Mouse (Mus musculus) ES-E14 (cell line): ENCODE measurements around the gene Szrd1. TPM values are rescaled to one million over a fixed set of nuclear protein-coding genes. Genes with fewer than 3 reads are reported as not detected.

Source experiments
- DNase-seq: peaks from one replicate; pipeline ENCODE4 v3.0.0-alpha.2; 2013; ENCODE audit warnings: low read depth, low spot score
- H3K27ac ChIP-seq: 2 replicates; pipeline ENCODE4 v1.5.1; 2012; ENCODE audit warnings: low read depth, mild to moderate bottlenecking, low read length, moderate library complexity, mixed read lengths; ENCODE audit not compliant: poor library complexity, insufficient read depth, severe bottlenecking
- H3K36me3 ChIP-seq: 2 replicates; pipeline ENCODE4 v1.6.1; 2012; ENCODE audit warnings: mild to moderate bottlenecking, low read length, moderate library complexity, mixed read lengths; ENCODE audit not compliant: control insufficient read depth, poor library complexity, insufficient read depth, severe bottlenecking
- H3K4me1 ChIP-seq, 2 experiments: fragments of 150-350 bp in 1 of 2; sonication (generic) in 1 of 2; 2 replicates each; pipeline ENCODE4 v1.6.1; 2012; ENCODE audit warnings: low read length in 2 of 2, mild to moderate bottlenecking in 1 of 2, mixed read lengths in 1 of 2; ENCODE audit not compliant: control insufficient read depth in 2 of 2, insufficient read depth in 2 of 2, poor library complexity in 1 of 2
- H3K4me3 ChIP-seq, 2 experiments: fragments of 150-350 bp in 1 of 2; sonication (generic) in 1 of 2; 2 replicates each; pipeline ENCODE4 v1.5.1; 2012; ENCODE audit warnings: low read length in 2 of 2, low read depth in 1 of 2, mild to moderate bottlenecking in 1 of 2, mixed read lengths in 1 of 2; ENCODE audit not compliant: insufficient read depth in 1 of 2, poor library complexity in 1 of 2, severe bottlenecking in 1 of 2
- H3K9ac ChIP-seq: 2 replicates; pipeline ENCODE4 v1.6.1; 2012; ENCODE audit warnings: low read depth, mild to moderate bottlenecking, low read length, mixed read lengths; ENCODE audit not compliant: poor library complexity, insufficient read depth, severe bottlenecking
- H3K9me3 ChIP-seq: fragments of 150-350 bp; sonication (generic); 2 replicates; pipeline ENCODE4 v1.6.1; 2012; ENCODE audit warnings: low read depth, mild to moderate bottlenecking, low read length; ENCODE audit not compliant: control insufficient read depth, insufficient read depth
- CHD2 ChIP-seq: IDR thresholded peaks from 2 replicates; pipeline ENCODE4 v1.6.1; 2014; ENCODE audit warnings: mild to moderate bottlenecking, low read depth, low read length, inconsistent platforms
- HCFC1 ChIP-seq: IDR thresholded peaks from 2 replicates; pipeline ENCODE4 v1.6.1; 2012; ENCODE audit warnings: low read length, inconsistent platforms, borderline replicate concordance; ENCODE audit not compliant: insufficient read depth
- MAFK ChIP-seq: IDR thresholded peaks from 2 replicates; pipeline ENCODE4 v1.6.1; 2014; ENCODE audit warnings: mild to moderate bottlenecking, low read depth, low read length, inconsistent platforms; ENCODE audit not compliant: insufficient read depth
- ZC3H11A ChIP-seq: IDR thresholded peaks from 2 replicates; pipeline ENCODE4 v1.6.1; 2012; ENCODE audit warnings: low read depth, mild to moderate bottlenecking, inconsistent platforms, low read length, borderline replicate concordance
- ZNF384 ChIP-seq: IDR thresholded peaks from 2 replicates; pipeline ENCODE4 v1.6.1; 2012; ENCODE audit warnings: low read depth, low read length, inconsistent platforms
- in situ Hi-C, 2 experiments: fragments of 600-800 bp; cut with MboI; formaldehyde crosslinking; loops; one replicate each; pipeline ENCODE4 v1.15.1; 2025; ENCODE audit warnings: low sequenced_read_pairs in 2 of 2, inconsistent platforms in 1 of 2; ENCODE audit not compliant: unreplicated experiment in 2 of 2
- total RNA-seq: library from RNA; depleted of rRNA; stranded (reverse); fragments of 300-350 nt; gene quantifications from 2 replicates; pipeline ENCODE4 v1.2.3, GENCODE M21; 2012

Szrd1 gene
- total RNA-seq, 1 experiment, result 64.6 TPM

- TF ChIP-seq CHD2 (no peak), ZC3H11A (no peak), HCFC1 (no peak), MAFK (no peak), ZNF384 (no peak)
- peak overlapping the region; percentile 92; the same call in 1 of the 2 replicates for H3K9ac ChIP-seq
- peaks cover 2 to 7% of the 10 kb centered on the region in 2 experiments; a peak in 1 of 4 replicates for H3K4me1 ChIP-seq
- no peaks in the 10 kb centered on the region for H3K9me3 ChIP-seq
- no peak for DNase-seq
- peaks cover 13% of the 10 kb centered on the region; the same call in 1 of the 2 replicates for H3K36me3 ChIP-seq
- in situ Hi-C loops, result no loop called here
- peak overlapping the region; percentile 87 to 96 for H3K4me3 ChIP-seq
- no peak overlapping the region for H3K27ac ChIP-seq
Observed at GRCm38 (mm10) chr4:141076761-141077506, 62.6 kb downstream of the Szrd1 start.

- TF ChIP-seq MAFK (no peak), HCFC1 (no peak), ZNF384 (no peak), CHD2 (no peak), ZC3H11A (no peak)
- Histone ChIP-seq H3K36me3 (peaks cover 25% of the 10 kb centered on the region; the same call in 1 of the 2 replicates), H3K27ac (no peak overlapping the region)
Observed at GRCm38 (mm10) chr4:141074109-141074508, 65.5 kb downstream of the Szrd1 start.

GRCm38 (mm10) chr4:141073661-141074060 lies 65.9 kb downstream of the Szrd1 start:
- peaks cover 29% of the 10 kb centered on the region; the same call in 1 of the 2 replicates for H3K36me3 ChIP-seq
- H3K27ac ChIP-seq, result no peak overlapping the region
- peaks cover 2 to 6% of the 10 kb centered on the region in 2 experiments; a peak in 1 of 4 replicates for H3K4me1 ChIP-seq
- H3K9me3 ChIP-seq, result no peaks in the 10 kb centered on the region
- DNase-seq, result no peak
- TF ChIP-seq CHD2, result no peak
- no peak for TF ChIP-seq ZNF384
- TF ChIP-seq ZC3H11A, result no peak
- TF ChIP-seq MAFK, result no peak
- no peak for TF ChIP-seq HCFC1
- no peak overlapping the region for H3K9ac ChIP-seq
- no peak overlapping the region for H3K4me3 ChIP-seq
- in situ Hi-C loops, result no loop called here

More at GRCm38 (mm10) chr4:141074109-141074508, 65.5 kb downstream of the Szrd1 start:
- in situ Hi-C loops, result no loop called here
- H3K4me1 ChIP-seq, result peaks cover 2 to 7% of the 10 kb centered on the region in 2 experiments; a peak in 1 of 4 replicates
- no peak for DNase-seq
- no peak overlapping the region for H3K9ac ChIP-seq
- H3K9me3 ChIP-seq, result no peaks in the 10 kb centered on the region
- no peak overlapping the region for H3K4me3 ChIP-seq

- in situ Hi-C loops, result no loop called here
- H3K9me3 ChIP-seq, result no peaks in the 10 kb centered on the region
- peaks cover 2 to 5% of the 10 kb centered on the region in 2 experiments; a peak in 1 of 4 replicates for H3K4me1 ChIP-seq
- no peak for TF ChIP-seq HCFC1
- TF ChIP-seq ZC3H11A, result no peak
- no peak for TF ChIP-seq MAFK
- no peak for TF ChIP-seq ZNF384
- no peak for TF ChIP-seq CHD2
- H3K27ac ChIP-seq, result no peak overlapping the region
- H3K9ac ChIP-seq, result no peak overlapping the region
- peaks cover 34% of the 10 kb centered on the region; the same call in 1 of the 2 replicates for H3K36me3 ChIP-seq
- H3K4me3 ChIP-seq, result no peak overlapping the region
- DNase-seq, result no peak
Observed at GRCm38 (mm10) chr4:141072502-141072901, 67.1 kb downstream of the Szrd1 start.
